Mouse (Mus musculus): ENCODE measurements around the gene Specc1.

Gene Specc1

GRCm38 (mm10) chr11:62263599-62263998, 307.0 kb downstream of the Specc1 start:
- no peak for DNase-seq

- DNase-seq, result no peak
These were observed 307.5 kb downstream of the Specc1 start for GRCm38 (mm10) chr11:62264018-62264417.

GRCm38 (mm10) chr11:62265642-62266041, 309.1 kb downstream of the Specc1 start:
- no peak for DNase-seq

GRCm38 (mm10) chr11:62266466-62267214, 310.1 kb downstream of the Specc1 start:
- DNase-seq, result no peak

GRCm38 (mm10) chr11:62268381-62268780, 311.8 kb downstream of the Specc1 start:
- DNase-seq, result no peak

GRCm38 (mm10) chr11:62269097-62269496, 312.5 kb downstream of the Specc1 start:
- DNase-seq, result no peak

- DNase-seq, result no peak
These were observed 314.3 kb downstream of the Specc1 start for GRCm38 (mm10) chr11:62270851-62271250.
